Mouse (Mus musculus) neural tube, embryonic 13.5 days (tissue): ENCODE measurements around the gene Ccdc89. TPM values are rescaled to one million over a fixed set of nuclear protein-coding genes. Genes with fewer than 3 reads are reported as not detected.
A peak's percentile ranks its signal among the peaks of the same experiment; 100 is the strongest.

Experiments used
- ATAC-seq: fragments of 200-750 bp; cut with Nextera tagmentation; 2 replicates; pipeline ENCODE4 v1.8.0; 2017; ENCODE audit warnings: low read depth, mild to moderate bottlenecking, moderate TSS enrichment, moderate library complexity
- H3K27ac ChIP-seq: fragments of 300-500 bp; sonication (generic); replicated peaks from 2 replicates; pipeline ENCODE4 v1.5.1; 2015; ENCODE audit warnings: moderate library complexity, mild to moderate bottlenecking, inconsistent platforms
- H3K27me3 ChIP-seq: fragments of 300-500 bp; sonication (generic); 2 replicates; pipeline ENCODE4 v1.6.1; 2015; ENCODE audit warnings: mild to moderate bottlenecking, inconsistent platforms
- H3K36me3 ChIP-seq: fragments of 300-500 bp; sonication (generic); 2 replicates; pipeline ENCODE4 v1.6.1; 2015; ENCODE audit warnings: mild to moderate bottlenecking, inconsistent platforms
- H3K4me1 ChIP-seq: fragments of 300-500 bp; sonication (generic); replicated peaks from 2 replicates; pipeline ENCODE4 v1.6.1; 2015; ENCODE audit warnings: inconsistent platforms
- H3K4me2 ChIP-seq: fragments of 300-500 bp; sonication (generic); 2 replicates; pipeline ENCODE4 v1.6.1; 2015; ENCODE audit warnings: inconsistent platforms, mild to moderate bottlenecking, moderate library complexity
- H3K4me3 ChIP-seq: fragments of 300-500 bp; sonication (generic); 2 replicates; pipeline ENCODE4 v1.5.1; 2015; ENCODE audit warnings: mild to moderate bottlenecking, inconsistent platforms
- H3K9ac ChIP-seq: fragments of 300-500 bp; sonication (generic); 2 replicates; pipeline ENCODE4 v1.6.1; 2015; ENCODE audit warnings: moderate library complexity, mild to moderate bottlenecking, inconsistent platforms
- H3K9me3 ChIP-seq: fragments of 300-500 bp; sonication (generic); 2 replicates; pipeline ENCODE4 v1.6.1; 2016; ENCODE audit warnings: inconsistent platforms
- WGBS: fragments of 180-500 bp; shearing (Covaris S2); methylation state at CpG from one replicate; pipeline ENCODE4 v1.1.7; 2015; 5-methylcytosine and 5-hydroxymethylcytosine counted together
- polyA plus RNA-seq: library from polyadenylated mRNA; unstranded; fragments of >200 nt; fragmentation: Nextera tagmentation; extraction: Ambion mirVana; gene quantifications from 2 replicates; pipeline ENCODE4 v1.2.1, GENCODE M21; 2015

Gene Ccdc89
- polyA plus RNA-seq, 1 experiment from 2014 or later: 1.6 TPM

- no peaks in the 10 kb centered on the region for H3K27me3 ChIP-seq
- H3K4me1 ChIP-seq: peaks cover 14% of the 10 kb centered on the region
- H3K4me2 ChIP-seq: peak overlapping the region; percentile 99
- no peaks in the 10 kb centered on the region for H3K9me3 ChIP-seq
- H3K9ac ChIP-seq: peak overlapping the region; percentile 99
- under 1% methylated on average over 122 of the region's 123 CpGs for WGBS
- H3K27ac ChIP-seq: peak overlapping the region; percentile 98
- H3K36me3 ChIP-seq: peaks cover 7% of the 10 kb centered on the region
- H3K4me3 ChIP-seq: peak overlapping the region; percentile 98
- ATAC-seq: peak; percentile 82
Measured at GRCm38 (mm10) chr7:90443101-90444091, 17.0 kb downstream of the Ccdc89 start.

GRCm38 (mm10) chr7:90444206-90444605, 17.8 kb downstream of the Ccdc89 start:
- peak overlapping the region; percentile 99 for H3K4me2 ChIP-seq
- H3K4me3 ChIP-seq: peak overlapping the region; percentile 98
- 0% methylated on average over 6 of the region's 6 CpGs for WGBS
- peak overlapping the region; percentile 98 for H3K27ac ChIP-seq
- H3K9ac ChIP-seq: peak overlapping the region; percentile 99
- no peak for ATAC-seq
- H3K27me3 ChIP-seq: no peaks in the 10 kb centered on the region
- no peaks in the 10 kb centered on the region for H3K9me3 ChIP-seq
- H3K36me3 ChIP-seq: peaks cover 7% of the 10 kb centered on the region
- peaks cover 14% of the 10 kb centered on the region for H3K4me1 ChIP-seq

- peaks cover 28% of the 10 kb centered on the region for H3K36me3 ChIP-seq
Measured at GRCm38 (mm10) chr7:90456149-90456844, 29.9 kb downstream of the Ccdc89 start.

GRCm38 (mm10) chr7:90456845-90457468, 30.6 kb downstream of the Ccdc89 start, which contains the start of gene Tmem126a:
Tmem126a (minus strand) TSS chr7:90457229.
- Histone ChIP-seq H3K27me3 (no peaks in the 10 kb centered on the region), H3K4me2 (peak within 1 kb of the TSS; percentile 61), H3K27ac (peak within 1 kb of the TSS; percentile 93), H3K4me3 (peak within 1 kb of the TSS; percentile 76), H3K4me1 (peaks cover 21% of the 10 kb centered on the region), H3K9ac (peak within 1 kb of the TSS; percentile 84), H3K36me3 (peaks cover 21% of the 10 kb centered on the region), H3K9me3 (no peaks in the 10 kb centered on the region)
- peak; percentile 99 for ATAC-seq
- WGBS: under 1% methylated on average over 41 of the region's 41 CpGs

More at GRCm38 (mm10) chr7:90456149-90456844, 29.9 kb downstream of the Ccdc89 start:
- Histone ChIP-seq H3K27me3 (no peaks in the 10 kb centered on the region), H3K4me1 (peaks cover 21% of the 10 kb centered on the region), H3K4me2 (peak overlapping the region; percentile 61), H3K9ac (peak overlapping the region; percentile 84), H3K27ac (peak overlapping the region; percentile 93), H3K4me3 (peak overlapping the region; percentile 76), H3K9me3 (no peaks in the 10 kb centered on the region)
- ATAC-seq: no peak
- WGBS: 33% methylated on average over 7 of the region's 7 CpGs

- peak; percentile 80 for ATAC-seq
- H3K27ac ChIP-seq: peak overlapping the region; percentile 93
- peak overlapping the region; percentile 61 for H3K4me2 ChIP-seq
- 12% methylated on average over 10 of the region's 10 CpGs for WGBS
- peaks cover 21% of the 10 kb centered on the region for H3K4me1 ChIP-seq
- peak overlapping the region; percentile 84 for H3K9ac ChIP-seq
- no peaks in the 10 kb centered on the region for H3K9me3 ChIP-seq
- H3K27me3 ChIP-seq: no peaks in the 10 kb centered on the region
- peaks cover 17% of the 10 kb centered on the region for H3K36me3 ChIP-seq
- peak overlapping the region; percentile 76 for H3K4me3 ChIP-seq
Measured at GRCm38 (mm10) chr7:90457517-90457916, 31.1 kb downstream of the Ccdc89 start.

- Histone ChIP-seq H3K27me3 (no peaks in the 10 kb centered on the region), H3K9me3 (no peaks in the 10 kb centered on the region), H3K27ac (no peak overlapping the region), H3K4me3 (no peak overlapping the region), H3K9ac (no peak overlapping the region), H3K36me3 (no peaks in the 10 kb centered on the region), H3K4me2 (no peak overlapping the region), H3K4me1 (peaks cover 21% of the 10 kb centered on the region)
- no peak for ATAC-seq
- WGBS: 58% methylated on average over 10 of the region's 10 CpGs
Measured at GRCm38 (mm10) chr7:90460330-90460729, 34.0 kb downstream of the Ccdc89 start.

- H3K36me3 ChIP-seq: no peaks in the 10 kb centered on the region
- no peaks in the 10 kb centered on the region for H3K9me3 ChIP-seq
- no peak overlapping the region for H3K4me2 ChIP-seq
- 24% methylated on average over 14 of the region's 14 CpGs for WGBS
- H3K4me1 ChIP-seq: peaks cover 16% of the 10 kb centered on the region
- ATAC-seq: no peak
- no peak overlapping the region for H3K4me3 ChIP-seq
- no peak overlapping the region for H3K27ac ChIP-seq
- no peak overlapping the region for H3K9ac ChIP-seq
- no peaks in the 10 kb centered on the region for H3K27me3 ChIP-seq
Measured at GRCm38 (mm10) chr7:90460930-90461329, 34.6 kb downstream of the Ccdc89 start.

GRCm38 (mm10) chr7:90461441-90461840, 35.1 kb downstream of the Ccdc89 start:
- H3K9me3 ChIP-seq: no peaks in the 10 kb centered on the region
- peaks cover 11% of the 10 kb centered on the region for H3K4me1 ChIP-seq
- H3K9ac ChIP-seq: no peak overlapping the region
- H3K4me3 ChIP-seq: no peak overlapping the region
- ATAC-seq: no peak
- no peaks in the 10 kb centered on the region for H3K36me3 ChIP-seq
- H3K27ac ChIP-seq: no peak overlapping the region
- 92% methylated on average over 5 of the region's 5 CpGs for WGBS
- no peak overlapping the region for H3K4me2 ChIP-seq
- H3K27me3 ChIP-seq: no peaks in the 10 kb centered on the region

- no peak overlapping the region for H3K4me2 ChIP-seq
- no peak overlapping the region for H3K4me3 ChIP-seq
- 72% methylated on average over 2 of the region's 2 CpGs for WGBS
- no peak overlapping the region for H3K9ac ChIP-seq
- no peak for ATAC-seq
- H3K4me1 ChIP-seq: peaks cover 17% of the 10 kb centered on the region
- no peaks in the 10 kb centered on the region for H3K9me3 ChIP-seq
- H3K27ac ChIP-seq: no peak overlapping the region
- H3K36me3 ChIP-seq: peaks cover 20% of the 10 kb centered on the region
- H3K27me3 ChIP-seq: no peaks in the 10 kb centered on the region
Measured at GRCm38 (mm10) chr7:90473511-90473910, 47.1 kb downstream of the Ccdc89 start.

GRCm38 (mm10) chr7:90475793-90476312, 49.5 kb downstream of the Ccdc89 start, which contains the start of gene Tmem126b:
Tmem126b (minus strand) TSS chr7:90476001.
- Histone ChIP-seq H3K4me2 (peak within 1 kb of the TSS; percentile 85), H3K4me1 (peaks cover 17% of the 10 kb centered on the region), H3K9me3 (no peaks in the 10 kb centered on the region), H3K27ac (peak within 1 kb of the TSS; percentile 84), H3K36me3 (peaks cover 5% of the 10 kb centered on the region; the same call in 1 of the 2 replicates), H3K4me3 (peak within 1 kb of the TSS; percentile 71), H3K27me3 (peaks cover 3% of the 10 kb centered on the region), H3K9ac (peak within 1 kb of the TSS; percentile 77)
- peak; percentile 100 for ATAC-seq
- under 1% methylated on average over 36 of the region's 36 CpGs for WGBS
